Mouse (Mus musculus) granulocyte monocyte progenitor cell, adult 5-6 weeks (primary cell): Measurements from ENCODE around the gene Rnasel. TPM values are rescaled to one million over a fixed set of nuclear protein-coding genes. Genes with fewer than 3 reads are reported as not detected.

ENCODE experiments used
- ATAC-seq: replicated peaks from 2 replicates; pipeline ENCODE4 v1.8.0; 2016; ENCODE audit warnings: mild to moderate bottlenecking, moderate TSS enrichment, inconsistent platforms; ENCODE audit not compliant: poor library complexity, severe bottlenecking
- total RNA-seq, 2 experiments: library from RNA; stranded (forward) in 1 of 2; stranded (reverse) in 1 of 2; fragments of 200-712, 200-1000 nt in 1 of 2; fragments of >200 nt in 1 of 2; fragmentation: Nextera tagmentation in 1 of 2; gene quantifications; 2 replicates each; pipeline ENCODE4 v1.2.3; 2014 to 2017

Rnasel gene
- total RNA-seq, 2 experiments from 2014 or later: 35.9 to 52.3 TPM

DNA sequence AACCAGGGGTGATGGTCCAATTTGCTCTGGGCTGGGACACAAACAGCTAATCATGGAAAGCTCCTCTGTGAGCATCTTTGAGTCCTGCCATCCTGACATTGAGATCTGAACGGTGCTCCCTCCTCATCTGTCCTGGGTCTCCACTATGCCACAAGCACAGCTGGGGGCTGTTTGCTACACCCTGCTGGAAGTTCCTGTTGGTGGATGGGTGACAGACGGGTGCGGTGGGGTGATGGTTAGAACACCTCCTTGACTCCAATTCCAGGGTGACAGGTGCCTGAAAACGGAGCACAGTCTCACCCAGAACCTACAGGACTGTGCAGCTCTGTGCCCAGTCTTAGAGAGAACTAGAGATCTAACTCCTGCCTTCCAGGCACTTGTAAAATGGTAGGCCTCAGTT, 14.4 kb upstream of the Rnasel start:
- ATAC-seq: no peak

DNA sequence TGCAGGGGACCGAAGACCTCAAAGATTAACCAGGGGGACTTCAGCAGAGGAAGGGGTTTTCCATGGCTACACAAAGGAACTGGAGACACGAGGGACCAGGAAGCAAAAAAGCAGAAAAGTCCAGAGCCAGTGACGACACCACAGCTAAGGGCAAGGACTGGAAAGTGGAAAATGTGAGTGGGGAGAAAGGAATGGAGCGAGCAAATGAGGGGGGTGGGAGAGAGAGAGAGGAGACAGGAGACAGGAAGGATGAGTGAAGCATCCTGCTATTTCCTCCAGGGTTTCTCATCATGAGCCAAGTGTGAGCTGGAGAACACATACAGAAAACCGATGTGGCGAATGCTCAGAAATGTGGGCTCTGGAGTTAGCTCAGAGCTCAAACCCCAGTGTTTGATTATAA, 13.1 kb upstream of the Rnasel start:
- ATAC-seq: no peak

DNA sequence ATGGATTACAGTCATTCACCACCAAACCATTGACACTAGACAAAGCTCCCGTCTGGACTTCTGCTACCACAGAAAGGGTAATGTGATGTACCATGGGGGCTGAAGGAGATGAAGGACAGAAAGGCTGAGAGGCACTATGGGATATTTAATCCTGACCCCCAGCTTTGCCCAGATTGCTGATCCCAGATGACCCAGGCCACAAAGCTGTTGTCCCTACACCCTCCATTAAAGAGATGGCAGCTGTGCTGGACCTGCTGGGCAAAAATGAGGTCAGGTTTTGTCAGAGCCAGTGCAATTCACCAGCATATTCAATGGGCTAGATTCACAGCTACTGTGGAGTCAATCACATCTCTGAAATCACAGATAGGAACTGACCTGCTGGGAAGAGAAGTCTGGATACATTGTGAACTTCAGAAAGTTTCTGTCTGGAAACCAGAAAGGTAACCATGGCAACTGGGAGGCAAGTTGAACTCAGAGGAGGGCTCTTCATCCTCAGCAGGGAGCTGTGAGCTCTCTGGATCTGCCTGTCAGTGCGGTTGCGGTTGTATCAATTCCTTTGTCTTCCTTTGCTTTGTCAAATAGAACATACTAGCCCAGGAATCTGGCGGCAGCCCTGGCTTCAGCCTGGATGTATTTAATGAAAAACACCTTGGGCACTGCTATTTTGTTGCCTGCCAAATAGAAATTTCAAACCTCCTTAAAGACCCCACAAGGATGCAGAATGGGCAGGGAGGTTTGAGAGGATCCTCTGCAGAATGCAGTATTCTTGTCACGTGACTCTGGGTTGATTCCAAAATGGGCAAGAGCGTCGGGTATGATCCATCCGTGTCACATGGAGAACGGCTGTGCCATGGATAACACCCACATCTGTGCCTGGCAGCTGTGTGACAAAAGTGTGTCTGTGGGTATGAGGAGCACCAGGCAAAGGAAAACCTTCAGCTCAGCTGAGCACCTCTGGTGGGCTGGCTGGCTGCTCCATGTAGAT, 11.8 kb upstream of the Rnasel start:
- no peak for ATAC-seq

DNA sequence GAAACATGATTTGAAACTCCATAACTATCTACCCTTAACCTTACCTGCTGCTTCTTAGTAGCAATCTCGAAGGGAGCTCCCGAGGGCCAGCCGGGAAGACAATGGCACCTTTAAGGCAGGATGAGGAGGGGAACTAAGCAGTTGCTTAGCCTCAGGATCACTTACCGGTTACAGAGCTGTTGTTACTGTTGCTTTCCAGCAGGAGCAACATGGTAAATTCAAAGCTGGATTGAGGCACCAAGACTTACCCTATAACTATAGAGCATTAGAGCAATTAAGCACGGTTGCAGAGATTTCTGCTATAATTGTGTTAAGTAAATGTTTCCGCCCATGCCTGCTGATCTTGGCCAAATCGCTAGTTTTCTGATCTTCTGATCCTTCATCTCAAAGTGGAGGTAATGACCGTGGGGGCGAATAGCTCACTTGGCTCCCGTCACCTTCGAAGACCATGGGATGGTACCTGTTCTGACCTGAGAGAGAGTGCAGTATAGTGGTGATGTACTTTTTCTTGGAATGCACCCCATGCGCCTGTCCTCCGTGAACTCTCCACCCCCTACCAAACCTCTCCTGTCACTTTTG, 9.7 kb upstream of the Rnasel start:
- no peak for ATAC-seq

DNA sequence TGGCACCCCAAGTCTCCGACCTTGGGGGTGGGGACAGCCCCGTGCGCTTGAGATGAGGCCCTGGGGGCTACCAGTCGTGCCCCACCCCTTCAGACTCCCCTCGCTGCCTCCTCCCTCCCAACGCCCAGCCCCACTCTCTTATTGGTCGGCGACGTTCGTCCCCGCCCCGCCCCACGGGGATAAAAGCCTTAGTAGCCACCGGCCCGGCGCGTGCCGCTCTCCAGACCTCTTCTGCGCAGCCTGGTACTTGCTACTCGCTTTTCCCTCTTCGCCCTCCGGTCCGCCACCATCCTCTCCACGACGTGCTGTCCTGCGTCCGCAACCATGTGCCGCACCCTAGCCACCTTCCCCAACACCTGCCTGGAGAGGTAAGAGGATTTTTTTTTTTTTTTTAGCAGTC, 9.1 kb upstream of the Rnasel start, which contains the start of gene Rgs16:
Rgs16 (plus strand) TSS at position 205 of the 400 bp plus-strand sequence.
- ATAC-seq: peak; percentile 78

DNA sequence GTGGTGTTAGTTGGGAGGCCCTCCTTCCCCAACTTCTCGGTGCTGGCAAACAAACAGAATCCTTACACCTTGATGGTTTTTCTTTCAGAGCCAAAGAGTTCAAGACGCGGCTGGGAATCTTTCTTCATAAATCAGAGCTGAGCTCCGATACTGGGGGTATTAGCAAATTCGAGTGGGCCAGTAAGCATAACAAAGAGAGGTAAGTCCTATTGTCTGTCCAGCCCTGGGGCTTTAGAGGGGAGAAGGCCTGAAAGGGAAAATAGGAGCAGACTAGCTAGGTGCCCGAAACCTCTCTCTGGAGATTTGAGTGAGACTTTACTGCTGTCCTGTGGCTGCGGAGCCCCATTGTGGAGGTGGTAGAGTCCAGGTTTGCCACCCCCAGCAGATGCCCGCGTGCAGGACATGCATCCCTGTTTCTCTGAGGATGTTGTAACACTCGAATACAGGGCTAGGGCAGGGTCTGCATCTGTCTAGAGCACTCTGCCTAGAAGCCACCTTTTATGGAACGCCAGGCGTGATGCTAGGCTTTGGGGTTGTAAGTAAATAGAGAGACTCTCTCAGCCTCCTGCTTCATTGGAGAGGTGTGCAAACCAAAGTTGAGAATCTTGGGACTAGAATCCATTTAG, 8.3 kb upstream of the Rnasel start:
- no peak for ATAC-seq

DNA sequence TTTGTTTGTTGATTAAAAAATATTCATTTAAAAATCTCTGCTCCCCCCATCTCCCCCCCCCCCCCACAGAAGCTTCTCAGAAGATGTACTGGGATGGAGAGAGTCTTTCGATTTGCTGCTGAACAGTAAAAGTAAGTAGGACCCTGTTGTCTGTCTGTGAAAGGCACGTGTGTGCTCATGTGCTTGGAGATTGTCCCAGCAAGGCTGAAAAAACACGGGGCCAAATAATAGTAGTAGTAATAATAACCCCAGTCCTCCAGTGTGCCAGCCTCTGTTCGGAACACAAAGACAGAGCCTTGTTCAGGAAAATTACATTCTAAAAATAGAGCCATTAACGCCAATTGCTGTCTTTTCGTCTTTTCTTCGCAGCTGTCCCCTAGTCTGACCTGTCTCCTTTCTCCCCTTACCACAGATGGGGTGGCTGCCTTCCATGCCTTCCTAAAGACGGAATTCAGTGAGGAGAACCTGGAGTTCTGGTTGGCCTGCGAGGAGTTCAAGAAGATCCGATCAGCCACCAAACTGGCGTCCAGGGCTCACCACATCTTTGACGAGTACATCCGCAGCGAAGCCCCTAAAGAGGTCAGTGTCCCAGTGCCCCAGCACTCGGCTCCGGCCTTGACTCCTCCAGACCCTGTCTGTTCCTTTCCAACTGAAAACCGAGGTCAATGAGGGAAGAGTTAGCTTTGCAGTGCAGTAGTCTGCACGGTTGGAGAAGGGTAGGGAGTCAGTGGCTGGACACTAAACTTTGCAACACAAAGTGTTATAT, 7.5 kb upstream of the Rnasel start:
- no peak for ATAC-seq

DNA sequence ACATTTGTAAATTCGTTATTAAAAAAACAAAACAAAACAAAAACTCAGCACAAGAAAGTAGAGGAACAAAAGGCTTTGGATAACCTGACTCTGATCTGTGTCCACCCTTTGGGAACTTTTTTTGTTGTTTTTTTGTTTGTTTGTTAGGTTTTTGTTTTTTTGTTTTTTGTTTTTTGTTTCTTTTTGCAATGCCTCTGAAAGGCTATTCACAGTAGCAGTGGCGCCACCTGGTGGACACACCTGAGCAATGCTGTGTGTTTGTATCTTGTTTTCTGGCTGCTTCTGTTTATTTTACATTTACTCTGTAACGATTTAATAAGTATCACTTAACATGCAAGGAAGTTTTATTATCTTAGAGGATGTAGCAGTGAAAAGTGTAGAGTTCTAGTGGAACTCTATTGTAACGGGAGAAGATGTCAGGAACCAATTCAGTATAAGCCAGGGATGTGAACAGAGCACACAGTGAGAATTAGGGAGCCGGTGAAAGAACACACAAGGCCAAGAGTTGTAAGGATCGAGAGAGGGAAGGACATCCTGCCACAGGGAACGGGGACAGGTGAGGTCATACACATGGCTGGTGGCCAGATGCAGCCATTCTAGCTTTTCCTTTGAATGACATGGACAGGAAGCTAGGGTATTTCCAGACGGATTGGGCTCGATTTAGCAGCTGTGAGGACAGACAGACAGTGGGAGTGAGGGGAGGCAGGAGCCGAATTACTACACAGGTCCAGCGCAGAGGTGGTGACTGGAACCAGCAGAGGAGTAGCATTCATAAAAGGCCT, 6.7 kb upstream of the Rnasel start:
- no peak for ATAC-seq

DNA sequence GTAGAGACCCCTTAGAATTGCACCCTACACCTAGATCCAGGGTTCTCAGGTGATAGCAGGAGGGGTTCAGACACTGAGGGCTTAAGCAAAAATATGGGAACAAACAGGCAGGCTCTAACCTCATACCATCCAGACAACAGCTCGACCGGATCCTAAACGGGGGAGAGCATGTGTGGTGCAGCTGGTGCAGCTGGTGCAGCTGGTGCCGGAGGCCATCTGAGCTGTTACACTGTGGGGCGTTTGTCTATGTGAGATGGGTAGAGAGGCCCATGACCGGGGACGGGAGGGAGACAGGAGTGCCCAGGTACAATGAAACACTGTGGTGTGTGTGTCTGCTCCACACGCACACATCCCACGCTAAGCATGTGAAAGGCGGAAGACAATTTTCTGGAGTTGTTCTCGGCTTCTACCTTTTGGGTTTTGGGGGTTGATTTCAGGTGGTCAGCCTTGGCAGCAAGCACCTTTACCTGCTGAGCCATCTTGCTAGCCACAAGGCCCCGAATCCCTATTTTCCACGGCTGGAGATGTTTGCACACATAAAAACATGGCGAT, 3.0 kb upstream of the Rnasel start:
- no peak for ATAC-seq

DNA sequence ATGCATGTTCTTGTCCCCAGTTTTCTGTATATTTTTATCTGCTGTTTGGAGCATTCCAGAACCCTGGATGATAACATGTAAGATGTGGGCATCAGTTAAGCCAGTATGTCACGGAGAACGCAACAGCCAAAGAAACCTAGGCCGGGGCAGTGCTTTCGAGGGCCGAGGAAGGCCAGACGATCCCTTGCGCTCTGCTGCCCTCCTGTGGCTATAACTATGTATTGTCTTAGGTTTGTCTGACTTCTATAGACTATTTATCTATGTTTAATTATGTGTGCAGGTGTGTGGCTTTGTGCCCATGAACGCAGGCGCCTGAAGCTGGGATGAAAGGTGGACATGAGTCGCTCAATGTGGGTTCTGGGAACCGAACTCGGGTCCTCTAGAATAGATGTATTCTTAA, 2.5 kb upstream of the Rnasel start:
- ATAC-seq: peak; percentile 43

DNA sequence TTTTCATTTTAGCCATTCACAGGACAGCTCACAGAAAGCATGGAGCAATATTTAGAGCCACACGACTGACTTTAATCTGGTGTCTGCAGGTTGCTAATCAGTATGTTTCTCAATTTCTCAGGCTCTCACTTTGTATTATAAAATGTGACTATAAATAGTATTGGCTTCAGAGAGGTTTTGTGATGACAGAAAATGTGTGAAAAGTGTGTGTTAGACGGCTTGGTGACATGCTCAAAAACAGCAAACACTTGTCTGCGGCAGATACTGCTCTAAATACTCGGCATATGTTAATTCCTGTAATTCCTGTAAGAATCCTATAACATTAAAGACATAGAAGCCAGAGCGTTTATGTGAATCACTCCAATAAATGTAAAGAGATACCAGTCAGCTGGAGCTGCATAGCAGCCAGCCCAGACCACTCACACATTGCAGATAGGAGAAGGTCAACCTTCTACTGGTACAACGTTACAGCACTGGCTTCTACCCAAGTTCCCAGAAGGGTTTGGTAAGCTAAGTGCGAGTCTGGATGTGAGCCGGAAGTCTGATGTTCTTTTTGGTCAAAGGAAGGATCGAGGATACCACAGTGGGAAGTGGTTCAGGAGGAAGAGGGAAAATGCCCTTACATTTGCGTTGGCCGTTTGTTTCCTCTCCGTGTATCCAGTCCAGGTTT, 1.2 kb upstream of the Rnasel start:
- ATAC-seq: 0 out of 2 replicates have a peak, but pooled peaks have one; percentile 2

DNA sequence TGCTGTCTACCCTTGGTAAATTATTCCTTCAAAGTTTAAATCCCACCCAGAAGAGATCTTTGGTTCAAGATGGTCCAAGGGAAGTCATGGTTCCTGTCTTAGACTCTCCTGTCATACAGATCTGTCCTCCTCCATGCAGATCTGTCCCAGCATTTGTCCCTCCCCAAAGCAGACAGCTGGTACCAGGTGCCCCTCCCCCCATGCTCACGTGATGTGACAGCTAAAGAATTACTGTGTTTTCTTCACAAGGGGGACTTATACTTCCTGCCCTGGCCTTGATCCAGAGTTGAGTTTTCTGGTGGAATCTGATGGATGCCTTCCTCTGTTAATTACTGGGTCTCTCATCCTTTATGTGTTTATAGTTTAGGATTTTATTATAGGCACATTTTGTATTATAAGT, 677 bp upstream of the Rnasel start:
- ATAC-seq: 0 out of 2 replicates have a peak, but pooled peaks have one; percentile 4

DNA sequence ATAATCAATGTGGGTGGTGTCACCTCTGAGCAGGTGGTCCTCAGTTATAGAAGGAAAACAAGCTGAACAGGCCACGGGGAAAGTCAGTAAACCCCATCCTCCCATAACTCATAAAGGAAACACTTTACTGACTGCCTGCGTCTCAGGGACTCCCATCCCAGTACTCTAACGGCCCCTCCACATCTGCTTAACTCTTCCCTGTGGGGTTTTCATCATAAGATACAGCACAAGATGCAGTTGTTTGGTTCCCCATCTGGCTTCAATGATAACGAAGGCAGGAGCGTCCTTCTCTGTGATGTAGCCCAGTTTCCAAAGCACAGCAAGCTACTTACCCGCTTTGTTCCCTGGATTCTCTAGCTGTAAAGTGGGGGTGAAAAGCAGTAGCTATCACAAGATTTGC, 828 bp downstream of the Rnasel start:
- no peak for ATAC-seq

DNA sequence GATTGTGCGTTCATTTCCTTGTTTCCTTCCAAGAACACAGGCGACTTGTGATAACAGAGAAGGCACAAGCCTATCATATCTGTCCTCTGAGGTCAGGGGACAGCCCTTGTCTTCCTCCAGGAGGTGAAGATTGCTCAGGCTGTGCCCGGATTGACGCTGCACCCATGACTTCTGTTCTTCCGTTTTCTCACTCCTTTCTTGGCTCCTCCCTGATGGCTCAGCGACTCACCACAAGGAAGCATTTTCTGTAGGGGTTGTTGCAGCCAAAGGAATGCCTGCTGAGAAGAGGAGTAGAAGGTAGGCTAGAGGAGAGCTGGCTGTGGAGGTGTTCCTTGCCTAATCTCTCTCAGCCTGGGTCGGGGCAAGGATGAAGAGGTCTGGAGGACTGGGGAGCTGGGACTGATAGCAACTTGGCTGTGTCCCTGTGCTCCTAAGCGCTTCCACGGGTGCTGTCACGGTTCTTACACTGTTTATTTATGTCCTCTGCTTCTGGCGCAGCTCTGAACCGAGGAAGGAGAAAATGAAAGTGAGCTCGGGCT, 2.6 kb downstream of the Rnasel start:
- peak; percentile 68 for ATAC-seq

DNA sequence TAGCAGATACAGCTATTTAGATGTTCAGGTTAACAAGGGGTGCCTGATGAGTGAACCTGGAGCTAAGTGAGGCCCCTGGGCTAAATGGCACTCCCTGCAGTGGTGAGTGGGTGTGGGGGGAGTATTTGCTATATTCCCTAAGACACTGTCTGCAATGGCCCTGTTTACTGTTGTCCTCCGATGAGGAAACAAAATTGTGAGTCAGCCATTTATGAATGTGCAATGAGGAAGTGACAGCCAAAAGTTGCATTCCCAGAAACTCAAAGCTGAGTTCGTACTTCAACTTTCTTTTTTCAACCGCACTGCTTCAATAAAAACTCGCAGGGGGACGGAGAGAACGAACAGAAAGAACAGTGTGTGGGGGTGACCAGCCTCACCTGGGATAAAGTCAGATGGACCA, 3.3 kb downstream of the Rnasel start:
- ATAC-seq: peak; percentile 49

DNA sequence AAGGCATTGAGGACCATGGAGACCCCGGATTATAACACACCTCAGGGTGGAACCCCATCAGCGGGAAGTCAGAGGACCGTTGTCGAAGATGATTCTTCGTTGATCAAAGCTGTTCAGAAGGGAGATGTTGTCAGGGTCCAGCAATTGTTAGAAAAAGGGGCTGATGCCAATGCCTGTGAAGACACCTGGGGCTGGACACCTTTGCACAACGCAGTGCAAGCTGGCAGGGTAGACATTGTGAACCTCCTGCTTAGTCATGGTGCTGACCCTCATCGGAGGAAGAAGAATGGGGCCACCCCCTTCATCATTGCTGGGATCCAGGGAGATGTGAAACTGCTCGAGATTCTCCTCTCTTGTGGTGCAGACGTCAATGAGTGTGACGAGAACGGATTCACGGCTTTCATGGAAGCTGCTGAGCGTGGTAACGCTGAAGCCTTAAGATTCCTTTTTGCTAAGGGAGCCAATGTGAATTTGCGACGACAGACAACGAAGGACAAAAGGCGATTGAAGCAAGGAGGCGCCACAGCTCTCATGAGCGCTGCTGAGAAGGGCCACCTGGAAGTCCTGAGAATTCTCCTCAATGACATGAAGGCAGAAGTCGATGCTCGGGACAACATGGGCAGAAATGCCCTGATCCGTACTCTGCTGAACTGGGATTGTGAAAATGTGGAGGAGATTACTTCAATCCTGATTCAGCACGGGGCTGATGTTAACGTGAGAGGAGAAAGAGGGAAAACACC, 4.7 kb downstream of the Rnasel start:
- ATAC-seq: 0 out of 2 replicates have a peak, but pooled peaks have one; percentile 21

DNA sequence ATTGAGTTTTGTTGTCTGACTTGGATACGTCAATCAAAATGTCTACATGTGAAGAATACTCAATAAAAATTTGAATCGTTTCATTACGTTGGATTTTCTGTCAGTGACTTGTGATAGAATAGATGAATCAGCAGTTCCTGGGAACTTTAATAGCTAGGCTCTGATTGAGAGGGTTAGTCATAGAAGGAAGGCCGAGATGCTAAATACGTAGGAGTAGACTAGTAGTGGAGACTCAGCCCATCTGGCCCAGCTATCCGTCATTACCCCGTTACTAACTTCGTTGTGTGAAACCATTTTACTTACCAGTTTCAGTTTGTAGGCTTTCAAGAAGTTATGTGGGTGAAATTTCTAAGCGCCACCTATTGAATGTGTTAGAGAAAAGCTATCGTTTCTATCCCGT, 14.9 kb downstream of the Rnasel start:
- ATAC-seq: no peak

DNA sequence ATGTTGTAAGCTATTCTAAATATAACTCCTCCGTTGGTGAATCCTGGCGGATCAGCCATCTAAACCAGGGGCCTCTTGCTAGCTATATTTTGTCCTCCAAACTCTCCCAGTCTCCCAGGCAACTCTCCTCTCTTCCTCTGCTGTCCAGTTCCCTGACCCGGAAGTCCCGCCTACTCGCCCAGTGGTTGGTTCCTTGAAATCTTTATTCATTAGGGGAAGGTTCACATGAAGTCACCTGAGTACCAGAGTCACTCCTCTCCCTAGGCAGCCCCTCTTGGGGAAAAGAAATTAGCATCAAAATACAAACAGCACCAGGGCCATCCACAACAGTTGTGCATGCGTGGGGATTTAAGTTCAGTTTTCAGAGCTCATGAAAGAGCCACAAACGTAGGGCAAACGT, 17.1 kb downstream of the Rnasel start:
- no peak for ATAC-seq
